Mouse (Mus musculus): ENCODE results near the gene Lrp3. TPM values are rescaled to one million over a fixed set of nuclear protein-coding genes. Genes with fewer than 3 reads are reported as not detected.

The Lrp3 gene
- polyA plus RNA-seq, 1 experiment from 2014 or later: 7.8 TPM

DNA sequence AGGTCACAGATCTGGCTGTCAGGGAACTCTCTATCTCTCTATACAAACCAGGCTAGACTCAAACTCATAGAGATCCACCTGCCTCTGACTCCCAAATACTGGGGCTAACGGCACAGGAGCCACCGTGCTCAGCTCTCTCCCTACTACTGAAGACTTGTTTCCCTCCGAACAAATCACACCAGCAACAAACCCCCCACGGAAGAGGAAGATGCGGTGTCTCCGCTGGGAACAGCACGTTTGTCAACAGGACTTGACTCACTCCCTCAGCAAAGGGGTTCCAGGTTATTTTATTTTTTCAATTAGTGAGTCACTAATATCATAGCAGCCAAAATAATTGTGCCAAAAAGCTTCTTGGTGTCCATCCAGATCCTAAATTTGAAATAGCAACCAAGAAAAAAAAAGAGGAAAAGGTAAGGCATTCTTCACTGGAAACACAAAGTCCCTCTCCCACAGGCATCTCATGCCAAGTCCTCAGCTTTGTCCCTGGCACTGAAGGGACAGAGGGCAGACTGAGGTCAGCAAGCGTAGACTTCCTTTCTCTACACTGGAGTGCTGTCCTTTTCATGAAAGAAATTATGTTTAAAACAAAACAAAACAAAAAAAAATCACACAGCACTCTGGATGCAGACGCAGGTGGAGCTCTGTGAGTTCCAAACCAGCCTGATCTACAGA is 5.5 kb upstream of the Lrp3 start:
- Histone ChIP-seq H3K27ac (no peak overlapping the region), H3K27me3 (ENCODE audit: low read depth, poor library complexity, severe bottlenecking) (no peaks in the 10 kb centered on the region; the same call in 1 of the 2 replicates), H3K36me3 (no peaks in the 10 kb centered on the region), H3K4me3 (no peak overlapping the region), H3K4me1 (no peaks in the 10 kb centered on the region), H3K9me3 (replicated peaks) (no peaks in the 10 kb centered on the region)
- no peak for DNase-seq (ENCODE audit: low spot score)
- WGBS: 73% methylated on average over 9 of the region's 9 CpGs

DNA sequence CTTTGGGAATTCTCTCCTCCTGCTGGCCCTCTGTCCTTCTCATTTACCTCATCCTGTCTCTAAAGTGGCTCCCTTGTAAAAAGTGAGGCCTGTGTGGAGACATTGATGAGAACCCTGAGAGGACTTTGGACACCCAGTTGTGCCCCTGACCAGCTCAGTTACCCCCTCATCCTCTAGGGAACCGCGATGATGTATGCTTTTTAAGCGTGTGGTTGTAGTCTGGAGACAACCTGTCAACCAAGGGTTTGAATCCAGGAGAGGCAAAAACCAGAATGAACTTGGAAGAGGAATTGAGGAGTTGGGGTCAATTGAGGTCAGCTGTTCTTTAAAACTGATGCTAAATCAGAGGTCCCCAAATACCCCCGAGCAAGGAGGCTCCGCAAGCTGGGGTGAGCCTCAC is 433 bp upstream of the Lrp3 start:
- no peaks in the 10 kb centered on the region; the same call in 1 of the 2 replicates for H3K9me3 ChIP-seq (replicated peaks)
- H3K27ac ChIP-seq: peak overlapping the region; percentile 91
- 46% methylated on average over 5 of the region's 5 CpGs for WGBS

DNA sequence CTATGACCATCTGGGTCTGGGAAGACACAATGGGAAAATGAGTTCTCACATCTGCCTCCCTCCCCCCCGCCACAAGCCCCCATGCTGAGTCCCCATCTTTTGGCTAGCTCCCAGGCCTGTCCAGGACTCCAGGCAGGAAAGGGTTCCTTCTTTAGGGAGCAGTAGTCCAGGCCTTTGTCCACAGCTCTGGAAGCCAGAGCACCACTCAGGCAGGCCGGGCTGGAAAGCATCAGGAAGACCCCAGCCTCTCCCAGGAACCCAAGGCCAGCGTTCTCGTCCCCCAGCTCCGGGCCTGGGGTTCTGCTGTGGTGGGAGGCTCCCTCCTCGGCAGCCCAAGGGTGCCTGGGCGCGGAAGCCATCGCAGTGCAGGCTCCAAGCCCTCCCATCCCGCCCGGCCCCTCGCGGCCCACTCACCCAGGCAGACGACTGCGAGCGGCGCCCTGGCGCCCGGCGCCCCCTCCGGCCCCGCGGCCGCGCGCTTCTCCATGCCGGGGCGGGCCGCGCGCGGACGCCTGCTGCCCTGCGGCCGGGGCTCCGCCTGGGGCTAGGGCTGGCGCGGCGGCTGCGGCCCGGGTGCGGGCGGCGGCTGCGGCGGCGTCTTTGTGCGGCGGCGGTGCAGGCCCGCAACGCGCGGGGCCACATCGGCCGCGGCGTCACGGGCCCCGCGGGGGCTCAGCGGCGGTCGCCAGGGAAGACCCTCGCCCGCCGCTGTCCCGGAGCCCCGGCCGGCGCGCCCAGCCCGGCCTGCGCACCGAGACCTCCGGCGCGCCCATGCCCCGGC is 666 bp downstream of the Lrp3 start:
- H3K4me1 ChIP-seq: peaks cover 22% of the 10 kb centered on the region
- H3K4me3 ChIP-seq: peak overlapping the region; percentile 85
- peak; percentile 68 for DNase-seq (ENCODE audit: low spot score)
- H3K9me3 ChIP-seq (replicated peaks): no peaks in the 10 kb centered on the region; the same call in 1 of the 2 replicates
- peak overlapping the region; percentile 91 for H3K27ac ChIP-seq
- no peaks in the 10 kb centered on the region; the same call in 1 of the 2 replicates for H3K27me3 ChIP-seq (ENCODE audit: low read depth, poor library complexity, severe bottlenecking)
- WGBS: 7% methylated on average over 79 of the region's 79 CpGs
- peaks cover 29% of the 10 kb centered on the region for H3K36me3 ChIP-seq

More for the DNA sequence above, 433 bp upstream of the Lrp3 start:
- peaks cover 18% of the 10 kb centered on the region for H3K36me3 ChIP-seq
- peaks cover 22% of the 10 kb centered on the region for H3K4me1 ChIP-seq
- peak overlapping the region; percentile 85 for H3K4me3 ChIP-seq
- H3K27me3 ChIP-seq (ENCODE audit: low read depth, poor library complexity, severe bottlenecking): no peaks in the 10 kb centered on the region; the same call in 1 of the 2 replicates
- DNase-seq (ENCODE audit: low spot score): no peak

DNA sequence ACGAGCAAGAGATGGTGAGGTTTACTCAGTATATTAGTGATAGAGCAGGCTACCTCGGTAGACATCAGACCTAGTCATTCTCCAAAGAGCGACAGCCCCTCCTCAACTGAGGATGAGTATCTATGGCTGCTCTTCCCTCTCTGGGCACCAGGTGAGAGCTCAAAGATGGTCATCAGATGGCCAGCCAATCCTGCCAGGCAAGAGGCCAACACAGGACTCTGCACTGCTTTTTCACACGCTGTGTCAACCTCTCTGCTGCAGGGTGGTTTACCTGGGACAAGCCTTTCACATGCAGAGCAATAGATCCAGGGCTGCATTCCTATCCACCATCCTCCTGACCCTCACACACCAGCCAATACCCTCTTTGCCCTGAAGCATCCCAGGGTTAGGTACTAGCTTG is 3.5 kb downstream of the Lrp3 start:
- Histone ChIP-seq H3K4me3 (no peak overlapping the region), H3K4me1 (peaks cover 22% of the 10 kb centered on the region), H3K36me3 (peaks cover 55% of the 10 kb centered on the region), H3K9me3 (replicated peaks) (no peaks in the 10 kb centered on the region; the same call in 1 of the 2 replicates), H3K27ac (no peak overlapping the region), H3K27me3 (ENCODE audit: low read depth, poor library complexity, severe bottlenecking) (no peaks in the 10 kb centered on the region)
- 93% methylated on average over 4 of the region's 4 CpGs for WGBS
- DNase-seq (ENCODE audit: low spot score): no peak

DNA sequence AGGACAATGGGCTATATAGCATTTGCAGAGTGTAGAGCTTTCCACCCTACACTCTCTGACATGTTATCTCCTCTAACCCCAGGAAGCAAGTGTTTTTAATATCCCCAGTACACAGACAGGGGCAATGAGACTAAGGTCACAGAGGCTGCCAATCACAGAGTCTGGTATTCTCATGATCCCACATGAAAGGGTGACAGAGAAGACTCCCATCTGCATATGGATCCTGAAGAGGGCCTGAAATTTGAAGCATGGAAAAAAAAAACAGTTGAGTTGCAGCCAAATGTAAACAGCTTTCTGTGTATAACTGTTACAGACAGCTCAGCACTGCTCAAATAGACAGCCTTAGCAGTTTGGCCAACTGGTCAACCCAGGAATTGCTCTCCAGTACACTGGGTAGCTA is 15.5 kb downstream of the Lrp3 start:
- no peak overlapping the region for H3K4me3 ChIP-seq
- no peak for DNase-seq (ENCODE audit: low spot score)
- H3K9me3 ChIP-seq (replicated peaks): no peaks in the 10 kb centered on the region
- no peaks in the 10 kb centered on the region for H3K4me1 ChIP-seq
- no peaks in the 10 kb centered on the region for H3K27me3 ChIP-seq (ENCODE audit: low read depth, poor library complexity, severe bottlenecking)
- H3K27ac ChIP-seq: no peak overlapping the region
- H3K36me3 ChIP-seq: peaks cover 61% of the 10 kb centered on the region

DNA sequence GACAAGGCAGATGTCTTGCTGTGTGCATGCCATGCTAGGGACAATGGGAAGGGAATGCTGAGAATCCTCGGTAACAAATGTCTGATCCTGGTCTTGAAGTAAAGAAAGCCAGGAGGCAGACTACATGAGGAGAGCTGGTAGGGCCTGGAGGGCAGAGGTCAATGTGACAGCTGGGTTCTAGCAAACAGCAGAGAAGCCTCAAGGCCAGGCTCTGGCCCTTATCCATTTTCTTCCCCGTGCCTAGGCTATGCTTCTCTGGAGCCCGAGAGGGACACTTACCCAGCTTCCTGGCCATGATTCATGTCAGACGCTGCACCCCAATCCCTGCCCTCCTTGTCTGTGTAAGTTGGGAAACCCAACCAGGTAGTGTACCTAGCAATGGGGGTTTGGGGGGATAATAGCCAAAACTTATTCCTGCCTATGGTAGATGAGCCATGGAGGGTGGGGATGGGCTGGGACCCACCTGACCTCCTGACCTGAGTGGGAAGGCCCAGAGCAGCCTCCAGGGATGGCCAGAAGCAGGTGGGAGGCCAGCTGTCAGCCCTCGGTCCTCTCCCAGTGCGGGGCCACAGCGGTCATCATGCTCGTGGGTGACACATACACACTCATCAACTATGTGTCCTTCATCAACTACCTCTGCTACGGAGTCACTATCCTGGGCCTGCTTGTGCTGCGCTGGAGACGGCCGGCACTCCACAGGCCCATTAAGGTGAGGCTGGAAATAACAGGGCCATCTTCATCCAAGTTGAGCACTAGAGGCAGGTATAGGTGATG is 16.1 kb downstream of the Lrp3 start:
- H3K27ac ChIP-seq: no peak overlapping the region
- no peaks in the 10 kb centered on the region for H3K4me1 ChIP-seq
- no peak for DNase-seq (ENCODE audit: low spot score)
- H3K4me3 ChIP-seq: no peak overlapping the region
- peaks cover 55% of the 10 kb centered on the region for H3K36me3 ChIP-seq
- 92% methylated on average over 12 of the region's 12 CpGs for WGBS
- no peaks in the 10 kb centered on the region for H3K9me3 ChIP-seq (replicated peaks)
- no peaks in the 10 kb centered on the region for H3K27me3 ChIP-seq (ENCODE audit: low read depth, poor library complexity, severe bottlenecking)

DNA sequence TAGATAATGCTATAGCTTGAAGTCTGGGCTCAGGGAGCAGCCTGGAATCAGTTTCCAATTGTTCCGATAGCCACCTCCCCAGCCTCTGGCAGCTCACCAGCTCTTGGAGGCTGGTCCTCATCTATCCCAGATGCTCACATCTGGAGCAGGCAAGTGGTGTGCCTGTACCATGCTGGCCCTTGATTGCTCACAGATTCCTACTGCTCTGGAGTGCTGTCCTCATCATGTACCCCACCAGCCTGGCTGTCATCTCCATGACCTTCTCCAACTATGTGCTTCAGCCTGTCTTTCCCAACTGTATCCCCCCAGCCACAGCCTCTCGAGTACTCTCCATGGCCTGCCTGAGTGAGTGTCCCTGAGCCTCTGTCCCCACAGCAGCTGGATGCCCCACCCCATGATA is 18.3 kb downstream of the Lrp3 start:
- 72% methylated on average over 2 of the region's 2 CpGs for WGBS
- no peak for DNase-seq (ENCODE audit: low spot score)
- no peak overlapping the region for H3K4me3 ChIP-seq
- 0 out of 2 replicates have a peak, but pooled peaks cover 3% of the 10 kb centered on the region for H3K27me3 ChIP-seq (ENCODE audit: low read depth, poor library complexity, severe bottlenecking)
- H3K36me3 ChIP-seq: peaks cover 34% of the 10 kb centered on the region
- peaks cover 8% of the 10 kb centered on the region; the same call in 1 of the 2 replicates for H3K4me1 ChIP-seq
- H3K9me3 ChIP-seq (replicated peaks): no peaks in the 10 kb centered on the region
- H3K27ac ChIP-seq: no peak overlapping the region

DNA sequence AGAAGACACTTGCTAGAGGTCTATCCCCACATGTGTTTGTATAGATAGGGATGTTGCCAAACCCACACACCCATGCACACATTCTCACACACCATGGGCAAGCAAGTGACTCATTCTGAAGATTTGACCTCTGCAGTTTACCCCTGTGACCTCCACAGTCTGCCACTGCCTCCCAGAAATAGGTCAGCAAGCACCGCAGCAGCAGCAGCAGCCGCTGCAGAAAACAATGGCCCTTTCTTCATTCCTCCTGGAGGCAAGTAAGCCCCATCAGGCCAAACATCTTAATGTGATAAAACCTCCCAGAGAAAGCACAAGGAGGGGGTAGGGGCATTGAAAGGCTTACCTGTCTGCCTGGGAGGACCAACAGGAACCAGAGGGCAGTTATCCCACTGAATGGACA is 24.0 kb downstream of the Lrp3 start:
- 35% methylated on average over 2 of the region's 2 CpGs for WGBS
- Histone ChIP-seq H3K9me3 (replicated peaks) (no peaks in the 10 kb centered on the region), H3K4me1 (peaks cover 36% of the 10 kb centered on the region), H3K4me3 (no peak overlapping the region), H3K27me3 (ENCODE audit: low read depth, poor library complexity, severe bottlenecking) (peaks cover 40% of the 10 kb centered on the region), H3K27ac (peak overlapping the region; percentile 30; the same call in 1 of the 2 replicates), H3K36me3 (no peaks in the 10 kb centered on the region)
- no peak for DNase-seq (ENCODE audit: low spot score)

DNA sequence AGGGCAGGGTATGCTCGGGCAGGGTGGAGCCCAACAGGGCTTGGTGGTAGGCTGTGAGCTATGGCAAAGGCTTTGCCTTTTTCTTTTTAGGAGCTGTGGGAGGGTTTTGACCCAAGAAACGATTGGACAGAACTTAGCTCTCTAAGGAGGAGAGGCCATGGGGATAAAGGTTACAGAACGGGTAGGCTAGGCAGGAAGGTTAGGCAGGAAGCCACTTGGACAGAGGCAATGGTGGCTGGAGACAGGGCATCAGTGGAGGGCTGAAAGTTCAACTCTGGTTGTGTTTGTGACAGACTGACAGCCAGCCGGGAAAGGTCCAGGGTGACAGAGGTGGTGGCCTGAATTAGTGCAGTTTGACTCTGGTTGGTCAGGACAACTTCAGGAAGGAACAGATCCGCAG is 25.6 kb downstream of the Lrp3 start:
- DNase-seq (ENCODE audit: low spot score): no peak
- Histone ChIP-seq H3K4me3 (no peak overlapping the region), H3K4me1 (peaks cover 52% of the 10 kb centered on the region), H3K27ac (no peak overlapping the region), H3K27me3 (ENCODE audit: low read depth, poor library complexity, severe bottlenecking) (peaks cover 56% of the 10 kb centered on the region), H3K9me3 (replicated peaks) (no peaks in the 10 kb centered on the region), H3K36me3 (no peaks in the 10 kb centered on the region)
- 64% methylated on average over 5 of the region's 5 CpGs for WGBS

DNA sequence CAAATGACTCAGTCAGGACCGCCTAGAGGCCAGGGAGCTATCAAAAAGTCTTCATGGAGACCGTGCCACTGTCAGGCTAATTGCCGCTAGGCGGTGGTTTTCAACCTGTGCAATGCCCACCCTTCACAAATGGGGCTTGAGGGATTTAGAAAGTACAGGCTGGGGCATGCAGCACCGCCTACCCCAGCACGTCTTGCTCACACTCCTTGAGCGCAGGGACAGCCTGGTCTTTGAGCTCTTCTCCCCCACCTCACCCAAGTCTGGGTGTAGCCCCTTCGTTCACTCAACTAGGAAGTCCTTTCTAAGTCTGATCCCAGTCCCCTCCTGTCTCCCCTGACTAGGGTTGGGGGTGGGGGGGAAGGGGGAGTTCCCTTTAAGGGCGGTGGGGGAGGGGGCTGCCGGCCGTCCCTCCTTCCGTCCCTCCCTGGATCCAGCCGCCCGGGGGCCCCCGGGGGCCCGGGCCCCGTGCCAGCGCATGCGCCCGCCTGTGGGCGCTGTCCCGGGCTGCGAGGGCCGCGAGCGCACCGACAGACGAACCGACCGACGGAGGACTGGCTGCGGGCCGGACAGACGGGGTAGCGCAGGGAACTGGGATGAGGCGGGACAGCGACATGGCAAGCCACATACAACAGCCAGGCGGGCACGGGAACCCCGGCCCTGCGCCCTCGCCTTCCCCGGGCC is 29.3 kb downstream of the Lrp3 start, which contains the start of gene Slc7a10:
TSS of gene Slc7a10 (plus strand) at position 497 of the 681 bp plus-strand sequence.
- Histone ChIP-seq H3K4me1 (peaks cover 36% of the 10 kb centered on the region), H3K36me3 (no peaks in the 10 kb centered on the region), H3K27ac (peak within 1 kb of the TSS; percentile 37), H3K4me3 (peak within 1 kb of the TSS; percentile 50), H3K9me3 (replicated peaks) (no peaks in the 10 kb centered on the region), H3K27me3 (ENCODE audit: low read depth, poor library complexity, severe bottlenecking) (peaks cover 65% of the 10 kb centered on the region)
- under 1% methylated on average over 43 of the region's 43 CpGs for WGBS
- DNase-seq (ENCODE audit: low spot score): peak; percentile 54

DNA sequence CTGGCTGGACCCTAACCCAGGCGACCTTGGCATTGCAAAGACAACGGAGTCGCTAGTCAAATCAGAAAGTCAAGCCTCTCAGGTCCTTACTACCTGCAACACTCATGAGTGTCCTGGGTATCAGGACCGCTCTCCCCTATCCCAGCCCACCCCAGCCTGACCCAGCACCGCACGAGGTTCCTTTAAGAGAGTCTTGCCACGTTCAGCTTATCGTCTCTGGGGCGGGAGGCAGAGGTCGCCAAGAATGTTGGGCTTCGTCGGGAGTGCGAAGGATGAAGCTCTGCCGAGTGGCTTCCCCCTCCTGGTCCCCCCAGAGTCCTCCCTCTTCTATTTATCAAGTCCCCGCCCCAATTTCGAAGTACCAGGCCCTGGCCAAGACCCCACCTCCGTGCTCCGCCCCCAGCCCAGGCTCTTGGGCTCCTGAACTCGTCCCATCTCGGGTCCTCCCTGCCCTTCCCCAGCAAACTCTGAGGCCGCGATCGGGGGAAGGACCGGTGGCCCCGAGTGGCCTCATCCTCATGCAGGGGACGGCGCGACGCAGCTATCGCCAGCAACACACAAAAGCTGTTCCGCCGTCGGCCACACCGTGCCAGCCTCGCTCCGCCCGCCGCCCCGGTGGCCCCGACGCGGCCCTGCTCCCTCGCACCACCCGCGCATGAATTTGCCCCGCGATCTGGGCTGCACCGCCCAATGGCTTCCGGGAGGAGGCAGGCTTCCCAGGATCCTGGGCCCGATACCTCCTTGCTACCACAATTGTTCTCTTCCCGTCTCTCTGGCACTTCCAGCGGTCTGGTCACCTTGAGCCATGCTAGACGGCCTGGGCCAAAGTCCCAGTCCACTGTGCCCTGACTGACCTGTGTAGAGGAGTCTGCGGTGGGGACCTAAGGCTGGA is 30.2 kb downstream of the Lrp3 start:
- peak; percentile 65 for DNase-seq (ENCODE audit: low spot score)
- peaks cover 26% of the 10 kb centered on the region for H3K4me1 ChIP-seq
- WGBS: 2% methylated on average over 54 of the region's 54 CpGs
- no peaks in the 10 kb centered on the region for H3K36me3 ChIP-seq
- H3K4me3 ChIP-seq: peak overlapping the region; percentile 50
- no peaks in the 10 kb centered on the region for H3K9me3 ChIP-seq (replicated peaks)
- peaks cover 65% of the 10 kb centered on the region for H3K27me3 ChIP-seq (ENCODE audit: low read depth, poor library complexity, severe bottlenecking)
- H3K27ac ChIP-seq: peak overlapping the region; percentile 37
